Mouse (Mus musculus) kidney, adult 2 months (tissue): ENCODE measurements at regions not wholly inside any gene's neighbourhood (a gene's known extent, or its start where the extent isn't known, plus 50 kb on each side); places are given as distances from the start of the nearest gene placed in this dataset.
"Not testable (repeated sequence)": the region's sequence is repeated elsewhere in the genome, so short reads cannot be mapped to it uniquely, and the experiment has no call there.

ENCODE experiments used
- DNase-seq: peaks from one replicate; pipeline ENCODE4 v3.0.0; 2021
- H3K27ac ChIP-seq: fragments of 200-500 bp; 2 replicates; pipeline ENCODE4 v1.5.1; 2012; ENCODE audit warnings: low read depth, low read length, control low read depth, inconsistent platforms; ENCODE audit not compliant: insufficient read depth
- H3K27me3 ChIP-seq: fragments of 200-500 bp; replicated peaks from 2 replicates; pipeline ENCODE4 v1.6.1; 2012; ENCODE audit warnings: mild to moderate bottlenecking, moderate library complexity, low read length, inconsistent platforms; ENCODE audit not compliant: control insufficient read depth, insufficient read depth
- H3K36me3 ChIP-seq: fragments of 200-500 bp; 2 replicates; pipeline ENCODE4 v1.6.1; 2012; ENCODE audit warnings: mild to moderate bottlenecking, moderate library complexity, low read length, inconsistent platforms; ENCODE audit not compliant: control insufficient read depth, insufficient read depth
- H3K4me1 ChIP-seq: fragments of 200-500 bp; 2 replicates; pipeline ENCODE4 v1.6.1; 2011; ENCODE audit warnings: low read length; ENCODE audit not compliant: control insufficient read depth, insufficient read depth
- H3K4me3 ChIP-seq: fragments of 200-500 bp; 2 replicates; pipeline ENCODE4 v1.5.1; 2011; ENCODE audit warnings: mild to moderate bottlenecking, low read depth, low read length, control low read depth; ENCODE audit not compliant: insufficient read depth
- CTCF ChIP-seq: fragments of 200-500 bp; conservative IDR thresholded peaks from 2 replicates; pipeline ENCODE4 v1.5.1; 2011; ENCODE audit warnings: low read depth, mild to moderate bottlenecking, control low read depth, low read length, moderate library complexity, mixed read lengths; ENCODE audit not compliant: insufficient read depth, insufficient read length
- POLR2A ChIP-seq: fragments of 200-500 bp; IDR thresholded peaks from one replicate; pipeline ENCODE4 v1.6.1; 2011; ENCODE audit warnings: low read depth, low read length, control low read depth
- WGBS: fragments of 180-500 bp; shearing (Covaris S2); methylation state at CpG from one replicate; pipeline ENCODE4 v1.1.7; 2018; 5-methylcytosine and 5-hydroxymethylcytosine counted together

DNA sequence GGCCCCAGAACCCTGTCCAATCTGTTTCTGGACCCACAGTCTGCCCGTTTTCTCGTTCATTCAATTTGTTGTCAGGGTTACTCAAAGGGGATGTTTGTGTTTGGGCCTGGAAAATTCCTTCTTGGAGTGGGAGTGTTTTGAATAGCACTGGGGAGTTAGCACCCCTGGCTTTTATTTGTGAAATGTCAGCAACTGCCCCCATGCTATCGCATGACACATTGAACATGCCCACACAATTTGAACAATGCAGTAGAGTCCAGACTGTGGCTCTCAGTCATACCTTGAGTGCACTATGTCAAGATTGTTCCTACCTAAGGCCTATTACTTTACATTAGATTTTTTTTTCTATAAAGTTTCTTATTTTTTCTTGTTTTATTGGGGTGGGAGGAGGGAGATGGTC lies 195.2 kb upstream of the Ccdc54 start:
- H3K4me1 ChIP-seq: 0 out of 2 replicates have a peak, but pooled peaks cover 2% of the 10 kb centered on the region
- TF ChIP-seq CTCF (no peak), POLR2A (no peak)
- WGBS: 64% methylated on average over 3 of the region's 3 CpGs
- no peak overlapping the region for H3K27ac ChIP-seq
- DNase-seq: no peak
- H3K27me3 ChIP-seq: no peaks in the 10 kb centered on the region
- no peaks in the 10 kb centered on the region for H3K36me3 ChIP-seq
- H3K4me3 ChIP-seq: no peak overlapping the region

DNA sequence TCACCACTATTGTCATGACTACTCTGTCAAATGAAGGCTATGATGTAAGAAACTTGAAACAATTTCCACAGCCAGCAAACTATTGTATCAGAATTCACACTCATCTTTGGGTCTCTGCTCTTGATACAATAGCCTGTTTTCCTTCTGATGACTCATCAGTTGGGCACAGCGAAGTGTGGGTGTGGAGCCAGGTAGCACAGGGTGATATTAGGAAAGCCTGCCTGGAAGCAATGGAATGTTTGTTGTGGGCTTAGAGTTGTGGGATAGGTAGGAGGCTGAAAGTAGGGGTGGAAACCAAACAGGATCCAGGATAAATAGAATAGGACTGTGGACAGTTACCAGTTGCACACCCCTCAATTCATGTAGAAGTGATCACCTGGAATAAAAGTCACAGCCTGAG lies 194.4 kb upstream of the Ccdc54 start:
- Histone ChIP-seq H3K4me3 (no peak overlapping the region), H3K36me3 (no peaks in the 10 kb centered on the region), H3K27ac (no peak overlapping the region), H3K4me1 (0 out of 2 replicates have a peak, but pooled peaks cover 2% of the 10 kb centered on the region), H3K27me3 (no peaks in the 10 kb centered on the region)
- WGBS: 84% methylated on average over 1 of the region's 1 CpGs
- no peak for TF ChIP-seq POLR2A
- no peak for TF ChIP-seq CTCF
- DNase-seq: no peak

DNA sequence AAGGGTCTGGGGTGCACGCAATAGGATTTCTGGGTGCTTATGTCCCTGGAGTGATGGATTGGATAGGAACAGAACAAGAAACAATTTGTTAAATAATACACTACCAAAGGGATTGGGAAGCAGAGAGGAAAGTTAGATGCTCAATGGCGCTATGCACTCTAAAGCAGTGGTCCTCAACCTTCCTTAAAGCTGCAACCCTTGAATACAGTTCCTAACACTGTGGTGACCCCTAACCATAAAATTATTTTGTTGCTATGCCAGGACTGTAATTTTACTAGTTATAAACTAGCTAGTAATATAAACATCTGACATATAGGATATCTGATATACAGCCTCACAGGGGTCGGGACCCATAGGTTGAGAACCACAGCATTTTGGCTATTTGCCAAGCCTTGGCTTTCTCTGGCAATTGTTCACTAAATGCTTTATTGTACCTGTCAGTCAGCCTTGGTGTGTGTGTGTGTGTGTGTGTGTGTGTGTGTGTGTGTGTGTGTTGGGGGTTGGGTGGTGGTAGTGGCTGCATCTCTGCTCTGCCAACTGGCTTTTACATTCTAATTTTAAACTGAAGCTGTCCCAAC lies 193.8 kb upstream of the Ccdc54 start:
- Histone ChIP-seq H3K4me1 (0 out of 2 replicates have a peak, but pooled peaks cover 2% of the 10 kb centered on the region), H3K36me3 (no peaks in the 10 kb centered on the region), H3K4me3 (no peak overlapping the region), H3K27me3 (no peaks in the 10 kb centered on the region), H3K27ac (no peak overlapping the region)
- DNase-seq: no peak
- no peak for TF ChIP-seq POLR2A
- no peak for TF ChIP-seq CTCF
- WGBS: 86% methylated on average over 3 of the region's 3 CpGs

DNA sequence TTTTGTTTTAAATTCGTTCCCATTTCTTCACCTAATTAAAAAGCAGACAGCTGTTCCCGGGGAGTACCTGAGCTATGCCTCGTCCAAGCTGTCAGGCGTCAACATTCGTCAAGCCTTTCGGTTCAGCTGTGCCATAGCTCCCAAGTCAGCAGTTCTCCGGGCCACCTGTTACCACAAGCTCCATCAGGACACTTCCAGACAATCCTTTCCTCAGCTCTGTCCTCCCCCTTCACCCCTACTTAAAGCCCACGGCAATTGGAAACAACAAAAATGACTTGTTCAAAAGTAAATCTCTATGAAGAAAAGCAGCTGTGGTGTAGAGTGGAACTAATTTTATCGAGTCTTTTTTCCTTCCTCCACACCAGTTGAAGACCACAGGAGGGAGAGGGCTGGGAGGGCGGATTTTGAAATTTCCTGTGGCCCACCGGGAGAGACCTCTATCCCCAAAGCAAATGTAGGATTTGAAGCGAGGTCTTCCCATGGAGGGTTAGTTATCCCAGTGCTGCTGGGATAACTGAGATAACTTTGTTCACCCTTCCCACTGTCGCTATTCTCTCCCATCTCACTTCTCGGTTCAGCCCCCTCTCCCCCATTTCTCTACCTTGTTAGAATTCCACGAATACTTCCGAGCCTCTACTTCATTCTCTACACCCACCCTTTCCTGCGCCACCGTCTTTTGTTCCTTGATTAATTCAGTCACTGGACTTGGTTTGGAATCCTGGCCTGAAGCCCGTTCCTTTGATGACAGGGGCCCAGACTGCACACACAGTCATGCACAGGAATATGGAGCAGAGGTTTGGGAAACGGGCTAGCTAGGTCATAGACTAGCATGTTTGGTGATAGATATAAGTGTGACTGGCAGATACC lies 193.1 kb upstream of the Ccdc54 start:
- WGBS: 41% methylated on average over 20 of the region's 20 CpGs

DNA sequence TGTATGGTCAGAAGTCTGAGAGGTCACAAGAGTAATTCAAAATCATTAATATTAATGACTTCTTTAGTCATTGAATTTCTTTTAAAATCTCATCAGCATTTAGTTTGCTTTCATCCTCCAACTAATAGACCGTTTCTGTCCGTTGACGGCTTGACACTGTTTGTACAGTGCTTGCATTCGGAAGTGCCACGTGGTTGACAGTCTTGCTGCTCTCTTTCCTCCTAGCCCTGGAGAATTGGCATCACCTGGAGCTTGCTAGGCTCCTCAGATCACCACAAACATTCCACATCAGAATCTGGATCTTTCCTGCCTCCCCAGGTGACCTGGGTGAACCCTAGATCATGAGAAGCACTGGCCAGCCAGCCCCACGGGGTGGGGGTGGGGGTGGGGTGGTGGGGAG lies 192.3 kb upstream of the Ccdc54 start:
- no peak for TF ChIP-seq POLR2A
- no peak for TF ChIP-seq CTCF
- Histone ChIP-seq H3K27ac (no peak overlapping the region), H3K4me1 (0 out of 2 replicates have a peak, but pooled peaks cover 2% of the 10 kb centered on the region), H3K36me3 (no peaks in the 10 kb centered on the region), H3K4me3 (no peak overlapping the region), H3K27me3 (no peaks in the 10 kb centered on the region)
- DNase-seq: peak; percentile 21
- 24% methylated on average over 6 of the region's 6 CpGs for WGBS

More for the DNA sequence above, 193.1 kb upstream of the Ccdc54 start:
- H3K27me3 ChIP-seq: no peaks in the 10 kb centered on the region
- H3K4me3 ChIP-seq: no peak overlapping the region
- no peaks in the 10 kb centered on the region for H3K36me3 ChIP-seq
- no peak for TF ChIP-seq POLR2A
- no peak for TF ChIP-seq CTCF
- H3K4me1 ChIP-seq: 0 out of 2 replicates have a peak, but pooled peaks cover 2% of the 10 kb centered on the region
- DNase-seq: no peak
- no peak overlapping the region for H3K27ac ChIP-seq

DNA sequence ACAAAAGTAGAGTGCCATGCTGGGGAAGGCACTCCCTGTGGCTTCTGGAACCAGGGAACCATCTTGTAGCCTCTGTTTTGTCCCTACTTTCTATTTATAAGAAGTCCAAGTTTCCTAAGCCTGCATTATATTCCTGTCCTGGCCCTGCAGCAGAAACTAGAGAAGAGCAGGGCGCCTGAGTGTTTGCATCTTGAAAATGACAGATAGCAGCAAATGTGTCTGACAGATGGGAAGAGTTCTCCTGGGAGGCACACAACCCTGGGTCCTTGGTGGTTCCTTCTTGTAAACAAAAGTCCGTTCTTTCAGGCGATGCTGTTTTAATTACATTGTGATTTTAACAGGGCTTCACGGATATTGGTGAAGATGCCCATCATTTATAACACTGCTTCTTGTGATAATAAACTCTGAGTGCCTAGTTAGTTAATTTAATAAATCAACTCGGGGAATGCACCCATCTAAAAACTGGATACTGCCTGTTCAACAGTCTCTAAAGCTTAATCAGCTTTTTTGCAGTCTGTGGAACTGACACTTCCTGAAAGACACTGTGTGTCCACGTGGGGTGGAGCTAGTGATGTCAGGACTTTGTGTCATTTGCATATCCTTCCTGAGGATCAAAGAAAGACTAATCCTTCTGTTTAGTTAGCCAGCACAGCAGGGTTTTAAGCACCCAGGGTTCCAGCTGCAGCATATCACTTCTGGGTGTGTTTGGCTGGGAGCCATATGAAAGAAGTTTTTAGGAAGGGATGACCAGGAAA lies 188.3 kb upstream of the Ccdc54 start:
- Histone ChIP-seq H3K36me3 (no peaks in the 10 kb centered on the region), H3K27me3 (no peaks in the 10 kb centered on the region), H3K27ac (no peak overlapping the region), H3K4me3 (no peak overlapping the region), H3K4me1 (0 out of 2 replicates have a peak, but pooled peaks cover 2% of the 10 kb centered on the region)
- WGBS: 19% methylated on average over 6 of the region's 6 CpGs
- TF ChIP-seq CTCF: no peak
- TF ChIP-seq POLR2A: no peak
- DNase-seq: no peak

DNA sequence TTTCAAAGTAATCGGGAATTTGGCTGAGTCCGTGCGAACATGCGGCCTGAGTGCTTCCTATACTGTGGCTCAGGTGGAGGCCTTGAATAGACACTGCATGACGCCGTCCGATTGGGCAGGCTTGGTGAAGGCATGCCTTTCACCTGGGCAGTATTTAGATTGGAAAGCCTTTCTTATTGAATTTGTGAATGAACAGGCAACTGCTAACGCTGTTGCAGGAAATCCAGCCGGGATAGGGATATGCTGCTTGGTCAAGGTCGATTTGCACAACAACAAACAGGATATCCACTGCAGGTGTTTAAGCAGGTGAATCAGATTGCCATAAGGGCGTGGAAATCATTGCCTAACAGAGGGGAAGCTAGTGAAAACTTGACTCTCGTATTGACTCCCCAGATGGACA lies 183.7 kb upstream of the Ccdc54 start:
- DNase-seq, H3K36me3 ChIP-seq, H3K27ac ChIP-seq, H3K4me3 ChIP-seq, H3K27me3 ChIP-seq, H3K4me1 ChIP-seq: not testable (repeated sequence)
- 92% methylated on average over 12 of the region's 12 CpGs for WGBS
